Mouse (Mus musculus): ENCODE data around the gene Tfb1m. TPM values are rescaled to one million over a fixed set of nuclear protein-coding genes. Genes with fewer than 3 reads are reported as not detected.

The Tfb1m gene
- total and polyA plus RNA-seq, 2 experiments = 5.0 to 15.8 TPM

- no peak overlapping the region for H3K27ac ChIP-seq (replicated peaks; ENCODE audit: insufficient read depth, low read depth, low read length)
- no peak for TF ChIP-seq POLR2A (IDR thresholded peaks at IDR 0.05; ENCODE audit: extremely low read depth, insufficient read depth, low read length)
- peak; percentile 68 for TF ChIP-seq CTCF (IDR thresholded peaks at IDR 0.05; ENCODE audit: low read depth, low read length)
- peak; percentile 33 for DNase-seq (ENCODE audit: extremely low read depth, low read depth, low spot score)
- 0 out of 2 replicates have a peak, but pooled peaks cover 3% of the 10 kb centered on the region for H3K27me3 ChIP-seq (ENCODE audit: control insufficient read depth, insufficient read depth, low read length)
- WGBS = 4% methylated on average over 12 of the region's 12 CpGs
- no peak overlapping the region for H3K9ac ChIP-seq (ENCODE audit: low read depth, low read length)
- H3K4me1 ChIP-seq (ENCODE audit: control insufficient read depth, insufficient read depth, low read length) = no peaks in the 10 kb centered on the region
- H3K36me3 ChIP-seq (ENCODE audit: control insufficient read depth, insufficient read depth, low read length) = no peaks in the 10 kb centered on the region
- H3K79me2 ChIP-seq (ENCODE audit: control insufficient read depth, insufficient read depth, low read length) = no peaks in the 10 kb centered on the region
- no peak overlapping the region for H3K4me3 ChIP-seq (ENCODE audit: insufficient read depth, low read depth, low read length)
Observed at GRCm38 (mm10) chr17:3570876-3571275, 13.3 kb upstream of the Tfb1m start.

- TF ChIP-seq POLR2A (IDR thresholded peaks at IDR 0.05; ENCODE audit: extremely low read depth, insufficient read depth, low read length) (no peak), CTCF (IDR thresholded peaks at IDR 0.05; ENCODE audit: low read depth, low read length) (0 out of 2 replicates have a peak, but pooled peaks have one; percentile 15)
- WGBS = 53% methylated on average over 8 of the region's 8 CpGs
- Histone ChIP-seq H3K79me2 (ENCODE audit: control insufficient read depth, insufficient read depth, low read length) (no peaks in the 10 kb centered on the region), H3K27me3 (ENCODE audit: control insufficient read depth, insufficient read depth, low read length) (no peaks in the 10 kb centered on the region), H3K9ac (ENCODE audit: low read depth, low read length) (no peak overlapping the region), H3K4me1 (ENCODE audit: control insufficient read depth, insufficient read depth, low read length) (no peaks in the 10 kb centered on the region), H3K36me3 (ENCODE audit: control insufficient read depth, insufficient read depth, low read length) (no peaks in the 10 kb centered on the region), H3K4me3 (ENCODE audit: insufficient read depth, low read depth, low read length) (no peak overlapping the region), H3K27ac (replicated peaks; ENCODE audit: insufficient read depth, low read depth, low read length) (no peak overlapping the region)
- DNase-seq (ENCODE audit: extremely low read depth, low read depth, low spot score) = no peak
Observed at GRCm38 (mm10) chr17:3562405-3562804, 4.8 kb upstream of the Tfb1m start.

GRCm38 (mm10) chr17:3560534-3560933 lies 3.0 kb upstream of the Tfb1m start:
- Histone ChIP-seq H3K27ac (replicated peaks; ENCODE audit: insufficient read depth, low read depth, low read length) (no peak overlapping the region), H3K79me2 (ENCODE audit: control insufficient read depth, insufficient read depth, low read length) (no peaks in the 10 kb centered on the region), H3K9ac (ENCODE audit: low read depth, low read length) (no peak overlapping the region), H3K4me3 (ENCODE audit: insufficient read depth, low read depth, low read length) (no peak overlapping the region), H3K27me3 (ENCODE audit: control insufficient read depth, insufficient read depth, low read length) (no peaks in the 10 kb centered on the region), H3K36me3 (ENCODE audit: control insufficient read depth, insufficient read depth, low read length) (no peaks in the 10 kb centered on the region), H3K4me1 (ENCODE audit: control insufficient read depth, insufficient read depth, low read length) (peaks cover 2% of the 10 kb centered on the region)
- WGBS = 73% methylated on average over 3 of the region's 3 CpGs
- peak; percentile 7 for DNase-seq (ENCODE audit: extremely low read depth, low read depth, low spot score)
- TF ChIP-seq CTCF (IDR thresholded peaks at IDR 0.05; ENCODE audit: low read depth, low read length) = no peak
- no peak for TF ChIP-seq POLR2A (IDR thresholded peaks at IDR 0.05; ENCODE audit: extremely low read depth, insufficient read depth, low read length)

DNA sequence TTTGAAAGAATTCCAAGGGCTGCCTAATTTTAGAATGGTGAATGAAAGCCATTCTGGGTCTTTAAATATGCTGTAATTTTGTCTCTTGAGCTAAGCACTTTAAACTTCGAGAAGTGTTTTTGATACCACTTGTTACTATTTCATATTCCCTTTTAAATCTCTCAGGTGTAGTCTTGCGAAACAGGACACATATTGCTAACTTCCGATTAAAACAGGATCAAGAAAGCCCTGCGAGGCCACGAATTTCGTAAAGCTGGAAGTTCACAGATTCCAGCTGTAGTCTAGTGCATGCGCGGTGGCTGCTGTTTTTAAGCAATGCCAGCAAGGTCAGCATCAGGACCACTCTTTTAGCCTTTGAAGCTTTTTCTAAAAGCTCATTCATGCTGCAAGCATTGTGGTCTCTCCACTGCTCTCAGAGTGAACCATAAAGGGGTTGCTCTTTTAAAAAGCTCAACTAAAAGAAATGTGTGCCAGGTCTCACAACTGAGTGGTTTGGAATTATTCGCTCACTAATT lies 832 bp upstream of the Tfb1m start:
- no peak overlapping the region for H3K9ac ChIP-seq (ENCODE audit: low read depth, low read length)
- peaks cover 1% of the 10 kb centered on the region; the same call in 1 of the 2 replicates for H3K36me3 ChIP-seq (ENCODE audit: control insufficient read depth, insufficient read depth, low read length)
- H3K27me3 ChIP-seq (ENCODE audit: control insufficient read depth, insufficient read depth, low read length) = no peaks in the 10 kb centered on the region
- DNase-seq (ENCODE audit: extremely low read depth, low read depth, low spot score) = peak; percentile 71
- whole genome bisulfite sequencing = 32% methylated on average over 9 of the region's 9 CpGs
- TF ChIP-seq CTCF (IDR thresholded peaks at IDR 0.05; ENCODE audit: low read depth, low read length) (no peak), POLR2A (IDR thresholded peaks at IDR 0.05; ENCODE audit: extremely low read depth, insufficient read depth, low read length) (no peak)
- H3K4me3 ChIP-seq (ENCODE audit: insufficient read depth, low read depth, low read length) = peak overlapping the region; percentile 54; the same call in 1 of the 2 replicates
- peaks cover 2% of the 10 kb centered on the region for H3K4me1 ChIP-seq (ENCODE audit: control insufficient read depth, insufficient read depth, low read length)
- H3K27ac ChIP-seq (replicated peaks; ENCODE audit: insufficient read depth, low read depth, low read length) = peak overlapping the region; percentile 71
- H3K79me2 ChIP-seq (ENCODE audit: control insufficient read depth, insufficient read depth, low read length) = no peaks in the 10 kb centered on the region

- H3K36me3 ChIP-seq (ENCODE audit: control insufficient read depth, insufficient read depth, low read length) = peaks cover 2% of the 10 kb centered on the region; the same call in 1 of the 2 replicates
- H3K27ac ChIP-seq (replicated peaks; ENCODE audit: insufficient read depth, low read depth, low read length) = no peak overlapping the region
- 50% methylated on average over 1 of the region's 1 CpGs for WGBS
- no peak overlapping the region for H3K4me3 ChIP-seq (ENCODE audit: insufficient read depth, low read depth, low read length)
- no peak for DNase-seq (ENCODE audit: extremely low read depth, low read depth, low spot score)
- no peaks in the 10 kb centered on the region for H3K27me3 ChIP-seq (ENCODE audit: control insufficient read depth, insufficient read depth, low read length)
- TF ChIP-seq CTCF (IDR thresholded peaks at IDR 0.05; ENCODE audit: low read depth, low read length) (no peak), POLR2A (IDR thresholded peaks at IDR 0.05; ENCODE audit: extremely low read depth, insufficient read depth, low read length) (no peak)
- H3K9ac ChIP-seq (ENCODE audit: low read depth, low read length) = no peak overlapping the region
- peaks cover 2% of the 10 kb centered on the region for H3K4me1 ChIP-seq (ENCODE audit: control insufficient read depth, insufficient read depth, low read length)
- H3K79me2 ChIP-seq (ENCODE audit: control insufficient read depth, insufficient read depth, low read length) = no peaks in the 10 kb centered on the region
Observed at GRCm38 (mm10) chr17:3556251-3556650, 1.3 kb downstream of the Tfb1m start.

- no peak overlapping the region for H3K4me3 ChIP-seq (ENCODE audit: insufficient read depth, low read depth, low read length)
- no peak overlapping the region for H3K27ac ChIP-seq (replicated peaks; ENCODE audit: insufficient read depth, low read depth, low read length)
- no peaks in the 10 kb centered on the region for H3K4me1 ChIP-seq (ENCODE audit: control insufficient read depth, insufficient read depth, low read length)
- H3K27me3 ChIP-seq (ENCODE audit: control insufficient read depth, insufficient read depth, low read length) = no peaks in the 10 kb centered on the region
- TF ChIP-seq POLR2A (IDR thresholded peaks at IDR 0.05; ENCODE audit: extremely low read depth, insufficient read depth, low read length) (no peak), CTCF (IDR thresholded peaks at IDR 0.05; ENCODE audit: low read depth, low read length) (no peak)
- H3K36me3 ChIP-seq (ENCODE audit: control insufficient read depth, insufficient read depth, low read length) = peaks cover 21% of the 10 kb centered on the region
- DNase-seq (ENCODE audit: extremely low read depth, low read depth, low spot score) = no peak
- no peak overlapping the region for H3K9ac ChIP-seq (ENCODE audit: low read depth, low read length)
- no peaks in the 10 kb centered on the region for H3K79me2 ChIP-seq (ENCODE audit: control insufficient read depth, insufficient read depth, low read length)
- 78% methylated on average over 7 of the region's 7 CpGs for WGBS
Observed at GRCm38 (mm10) chr17:3547725-3548124, 9.9 kb downstream of the Tfb1m start.
